Mouse (Mus musculus): Measurements from ENCODE around the gene Spen. TPM values are rescaled to one million over a fixed set of nuclear protein-coding genes. Genes with fewer than 3 reads are reported as not detected.

The Spen gene
- total RNA-seq, 1 experiment, result 58.6 TPM

- Histone ChIP-seq H3K27ac (ENCODE audit: insufficient read depth, low read depth, low read length, poor library complexity, severe bottlenecking) (no peak overlapping the region), H3K36me3 (ENCODE audit: control insufficient read depth, insufficient read depth, low read length, poor library complexity, severe bottlenecking) (peaks cover 19% of the 10 kb centered on the region), H3K4me1 (ENCODE audit: control insufficient read depth in 2 of 2, insufficient read depth in 2 of 2, low read length in 2 of 2, poor library complexity in 1 of 2) (peaks cover 3 to 6% of the 10 kb centered on the region in 2 experiments; a peak in 1 of 4 replicates), H3K9me3 (ENCODE audit: control insufficient read depth, insufficient read depth, low read depth, low read length) (no peaks in the 10 kb centered on the region), H3K4me3 (ENCODE audit: insufficient read depth in 1 of 2, low read depth in 1 of 2, low read length in 2 of 2, poor library complexity in 1 of 2, severe bottlenecking in 1 of 2) (no peak overlapping the region), H3K9ac (ENCODE audit: insufficient read depth, low read depth, low read length, poor library complexity, severe bottlenecking) (no peak overlapping the region)
- in situ Hi-C loops (cut with MboI; ENCODE audit: low sequenced_read_pairs in 2 of 2, unreplicated experiment in 2 of 2), result no loop called here
- no peak for TF ChIP-seq MAFK (IDR thresholded peaks at IDR 0.05; ENCODE audit: insufficient read depth, low read depth, low read length)
- no peak for TF ChIP-seq CHD2 (IDR thresholded peaks at IDR 0.05; ENCODE audit: low read depth, low read length)
- TF ChIP-seq ZNF384 (IDR thresholded peaks at IDR 0.05; ENCODE audit: low read depth, low read length), result no peak
- no peak for TF ChIP-seq ZC3H11A (IDR thresholded peaks at IDR 0.05; ENCODE audit: borderline replicate concordance, low read depth, low read length)
- TF ChIP-seq HCFC1 (IDR thresholded peaks at IDR 0.05; ENCODE audit: borderline replicate concordance, insufficient read depth, low read length), result no peak
- DNase-seq (ENCODE audit: low read depth, low spot score), result no peak
These were observed 15.3 kb downstream of the Spen start for GRCm38 (mm10) chr4:141523128-141523527.

GRCm38 (mm10) chr4:141518386-141518785 is 20.0 kb downstream of the Spen start:
- Histone ChIP-seq H3K9ac (ENCODE audit: insufficient read depth, low read depth, low read length, poor library complexity, severe bottlenecking) (no peak overlapping the region), H3K4me1 (ENCODE audit: control insufficient read depth in 2 of 2, insufficient read depth in 2 of 2, low read length in 2 of 2, poor library complexity in 1 of 2) (peaks cover 0 to 4% of the 10 kb centered on the region in 2 experiments; a peak in 1 of 4 replicates), H3K9me3 (ENCODE audit: control insufficient read depth, insufficient read depth, low read depth, low read length) (no peaks in the 10 kb centered on the region), H3K27ac (ENCODE audit: insufficient read depth, low read depth, low read length, poor library complexity, severe bottlenecking) (no peak overlapping the region), H3K4me3 (ENCODE audit: insufficient read depth in 1 of 2, low read depth in 1 of 2, low read length in 2 of 2, poor library complexity in 1 of 2, severe bottlenecking in 1 of 2) (no peak overlapping the region), H3K36me3 (ENCODE audit: control insufficient read depth, insufficient read depth, low read length, poor library complexity, severe bottlenecking) (peaks cover 36% of the 10 kb centered on the region)
- TF ChIP-seq ZC3H11A (IDR thresholded peaks at IDR 0.05; ENCODE audit: borderline replicate concordance, low read depth, low read length), result no peak
- TF ChIP-seq CHD2 (IDR thresholded peaks at IDR 0.05; ENCODE audit: low read depth, low read length), result no peak
- no peak for TF ChIP-seq ZNF384 (IDR thresholded peaks at IDR 0.05; ENCODE audit: low read depth, low read length)
- TF ChIP-seq HCFC1 (IDR thresholded peaks at IDR 0.05; ENCODE audit: borderline replicate concordance, insufficient read depth, low read length), result no peak
- no peak for TF ChIP-seq MAFK (IDR thresholded peaks at IDR 0.05; ENCODE audit: insufficient read depth, low read depth, low read length)
- in situ Hi-C loops (cut with MboI; ENCODE audit: low sequenced_read_pairs in 2 of 2, unreplicated experiment in 2 of 2), result no loop called here
- DNase-seq (ENCODE audit: low read depth, low spot score), result no peak

- DNase-seq (ENCODE audit: low read depth, low spot score), result no peak
- Histone ChIP-seq H3K4me3 (ENCODE audit: insufficient read depth in 1 of 2, low read depth in 1 of 2, low read length in 2 of 2, poor library complexity in 1 of 2, severe bottlenecking in 1 of 2) (no peak overlapping the region), H3K27ac (ENCODE audit: insufficient read depth, low read depth, low read length, poor library complexity, severe bottlenecking) (no peak overlapping the region), H3K36me3 (ENCODE audit: control insufficient read depth, insufficient read depth, low read length, poor library complexity, severe bottlenecking) (peaks cover 24% of the 10 kb centered on the region), H3K9me3 (ENCODE audit: control insufficient read depth, insufficient read depth, low read depth, low read length) (no peaks in the 10 kb centered on the region), H3K4me1 (ENCODE audit: control insufficient read depth in 2 of 2, insufficient read depth in 2 of 2, low read length in 2 of 2, poor library complexity in 1 of 2) (peaks cover 0 to 9% of the 10 kb centered on the region in 2 experiments; a peak in 1 of 4 replicates), H3K9ac (ENCODE audit: insufficient read depth, low read depth, low read length, poor library complexity, severe bottlenecking) (no peak overlapping the region)
- no peak for TF ChIP-seq ZC3H11A (IDR thresholded peaks at IDR 0.05; ENCODE audit: borderline replicate concordance, low read depth, low read length)
- TF ChIP-seq MAFK (IDR thresholded peaks at IDR 0.05; ENCODE audit: insufficient read depth, low read depth, low read length), result no peak
- no peak for TF ChIP-seq HCFC1 (IDR thresholded peaks at IDR 0.05; ENCODE audit: borderline replicate concordance, insufficient read depth, low read length)
- no peak for TF ChIP-seq CHD2 (IDR thresholded peaks at IDR 0.05; ENCODE audit: low read depth, low read length)
- no peak for TF ChIP-seq ZNF384 (IDR thresholded peaks at IDR 0.05; ENCODE audit: low read depth, low read length)
- in situ Hi-C loops (cut with MboI; ENCODE audit: low sequenced_read_pairs in 2 of 2, unreplicated experiment in 2 of 2), result no loop called here
These were observed 24.2 kb downstream of the Spen start for GRCm38 (mm10) chr4:141514179-141514641.

GRCm38 (mm10) chr4:141512145-141512544 is 26.3 kb downstream of the Spen start:
- H3K27ac ChIP-seq (ENCODE audit: insufficient read depth, low read depth, low read length, poor library complexity, severe bottlenecking), result no peak overlapping the region
- H3K9ac ChIP-seq (ENCODE audit: insufficient read depth, low read depth, low read length, poor library complexity, severe bottlenecking), result no peak overlapping the region
- no peaks in the 10 kb centered on the region for H3K9me3 ChIP-seq (ENCODE audit: control insufficient read depth, insufficient read depth, low read depth, low read length)
- TF ChIP-seq MAFK (IDR thresholded peaks at IDR 0.05; ENCODE audit: insufficient read depth, low read depth, low read length) (no peak), CHD2 (IDR thresholded peaks at IDR 0.05; ENCODE audit: low read depth, low read length) (no peak), ZNF384 (IDR thresholded peaks at IDR 0.05; ENCODE audit: low read depth, low read length) (no peak), ZC3H11A (IDR thresholded peaks at IDR 0.05; ENCODE audit: borderline replicate concordance, low read depth, low read length) (no peak), HCFC1 (IDR thresholded peaks at IDR 0.05; ENCODE audit: borderline replicate concordance, insufficient read depth, low read length) (no peak)
- no peak overlapping the region for H3K4me3 ChIP-seq (ENCODE audit: insufficient read depth in 1 of 2, low read depth in 1 of 2, low read length in 2 of 2, poor library complexity in 1 of 2, severe bottlenecking in 1 of 2)
- no peak for DNase-seq (ENCODE audit: low read depth, low spot score)
- H3K36me3 ChIP-seq (ENCODE audit: control insufficient read depth, insufficient read depth, low read length, poor library complexity, severe bottlenecking), result peaks cover 18% of the 10 kb centered on the region; the same call in 1 of the 2 replicates
- H3K4me1 ChIP-seq (ENCODE audit: control insufficient read depth in 2 of 2, insufficient read depth in 2 of 2, low read length in 2 of 2, poor library complexity in 1 of 2), result peaks cover 4 to 7% of the 10 kb centered on the region in 2 experiments; a peak in 3 of 4 replicates
- in situ Hi-C loops (cut with MboI; ENCODE audit: low sequenced_read_pairs in 2 of 2, unreplicated experiment in 2 of 2), result no loop called here
